Mouse (Mus musculus) naive thymus-derived CD4-positive, alpha-beta T cell, adult 5 months (primary cell): ENCODE results near the gene Fam71d. TPM values are rescaled to one million over a fixed set of nuclear protein-coding genes. Genes with fewer than 3 reads are reported as not detected.

Experiments
- polyA plus RNA-seq: library from polyadenylated mRNA; unstranded; fragments of 100-300 nt; shearing (Covaris generic); gene quantifications from one replicate; pipeline ENCODE4 v1.2.1, GENCODE M21; 2017

The Fam71d gene
- polyA plus RNA-seq = not detected

GRCm38 (mm10) chr12:78691325-78691724, at the start of gene Fam71d:
TSS of gene Fam71d (plus strand) at chr12:78691535.

GRCm38 (mm10) chr12:78748557-78749377, 57.4 kb downstream of the Fam71d start, which contains the start of gene Mpp5:
TSS of gene Mpp5 (plus strand) at chr12:78748907.

Other genes starting within 250 kb of the Fam71d start
- 19.9 TPM for gene Mpp5, start 57.4 kb downstream of the Fam71d start, polyA plus RNA-seq
- 210 TPM for gene Atp6v1d, start 170.1 kb downstream of the Fam71d start, polyA plus RNA-seq
- 184 TPM for gene Eif2s1, start 170.3 kb downstream of the Fam71d start, polyA plus RNA-seq
- 0.36 TPM for gene Plek2, start 215.4 kb downstream of the Fam71d start, polyA plus RNA-seq